Mouse (Mus musculus) myocyte (in vitro differentiated cells): ENCODE measurements around the gene Fam207a.

Experiments
- E2F4 ChIP-seq: IDR thresholded peaks from one replicate; pipeline ENCODE4 v1.6.1; 2011; ENCODE audit warnings: mild to moderate bottlenecking, control low read depth, moderate library complexity; ENCODE audit not compliant: insufficient read depth
- MYOG ChIP-seq, 3 experiments: IDR thresholded peaks; one replicate each; pipeline ENCODE4 v1.6.1; 2011; ENCODE audit warnings: control low read depth in 2 of 3, low read depth in 2 of 3, mild to moderate bottlenecking in 2 of 3; ENCODE audit not compliant: insufficient read length in 2 of 3, control insufficient read depth in 1 of 3, insufficient read depth in 1 of 3
- POLR2A ChIP-seq: IDR thresholded peaks from one replicate; pipeline ENCODE4 v1.6.1; 2011; ENCODE audit warnings: low read depth, mild to moderate bottlenecking, control low read depth, moderate library complexity; ENCODE audit not compliant: insufficient read length
- POLR2AphosphoS2 ChIP-seq: IDR thresholded peaks from one replicate; pipeline ENCODE4 v1.6.1; 2011; ENCODE audit warnings: low read depth, control low read depth; ENCODE audit not compliant: insufficient read length

GRCm38 (mm10) chr10:77554918-77555317 lies 39.3 kb upstream of the Fam207a start:
- TF ChIP-seq POLR2A (no peak), MYOG (IDR thresholded peaks at IDR 0.05; ENCODE audit: control insufficient read depth in 1 of 3, insufficient read depth in 1 of 3, insufficient read length in 2 of 3, low read depth in 2 of 3) (no peak), E2F4 (no peak), POLR2AphosphoS2 (no peak)
